Mouse (Mus musculus) liver, embryonic 14.5 days (tissue): ENCODE data around the gene Samd9l.

Source experiments
- CTCF ChIP-seq: IDR thresholded peaks from 2 replicates; pipeline ENCODE4 v1.5.1; 2016; ENCODE audit warnings: antibody characterized with exemption, low read depth, control low read depth
- EP300 ChIP-seq: IDR thresholded peaks from 2 replicates; pipeline ENCODE4 v1.6.1; 2016; ENCODE audit warnings: antibody characterized with exemption, low read depth

GRCm38 (mm10) chr6:3443905-3444304 lies 44.5 kb upstream of the Samd9l start:
- TF ChIP-seq CTCF (no peak), EP300 (no peak)
